Comparison of ENCODE assay signal across 14 mouse cellular contexts in genomic region chr1:153225786-153226725, GRCm38 (mm10). TPM values are rescaled to one million over a fixed set of nuclear protein-coding genes. Genes with fewer than 3 reads are reported as not detected.
DNase-seq lines count a peak whose midpoint lies in the region; ATAC-seq lines count a peak whose summit lies in the region.
"Had no signal": no experiment of that assay in that cellular context is flagged by ENCODE, and none has a peak within 500 bp of the region (broad histone marks: within the 10 kb centered on the region; RNA-seq: fewer than 3 reads in every experiment).

No protein-coding gene starts in this region.

- no peak overlapping the region for H3K4me3 ChIP-seq in heart, embryonic 10.5 days
- H3K4me3 ChIP-seq in embryonic facial prominence, embryonic 15.5 days (replicated peaks) = no peak overlapping the region
- H3K4me3 ChIP-seq in midbrain, embryonic 10.5 days = no peak overlapping the region
- H3K4me3 ChIP-seq: erythroblast, embryonic 14.5 days had no signal

- ATAC-seq in embryonic facial prominence, embryonic 15.5 days (ENCODE audit: insufficient number of reproducible peaks, low FRiP score, low TSS enrichment, low read depth) = no peak
- ATAC-seq: activated CD4-positive, CD25-positive, alpha-beta regulatory T cell, adult 4 months had no signal

- H3K36me3 ChIP-seq in heart, embryonic 10.5 days = peaks cover 93% of the 10 kb centered on the region
- peaks cover 75% of the 10 kb centered on the region for H3K36me3 ChIP-seq in embryonic facial prominence, embryonic 15.5 days
- H3K36me3 ChIP-seq in midbrain, embryonic 10.5 days = peaks cover 84% of the 10 kb centered on the region

- no peak overlapping the region for H3K4me2 ChIP-seq in embryonic facial prominence, embryonic 15.5 days (replicated peaks)

- H3K27me3 ChIP-seq in heart, embryonic 10.5 days (ENCODE audit: insufficient read depth, poor library complexity, severe bottlenecking) = no peaks in the 10 kb centered on the region
- H3K27me3 ChIP-seq in embryonic facial prominence, embryonic 15.5 days = no peaks in the 10 kb centered on the region
- H3K27me3 ChIP-seq in midbrain, embryonic 10.5 days (ENCODE audit: low read depth, poor library complexity, severe bottlenecking) = no peaks in the 10 kb centered on the region

- no peaks in the 10 kb centered on the region; the same call in 1 of the 2 replicates for H3K4me1 ChIP-seq in heart, embryonic 10.5 days
- no peaks in the 10 kb centered on the region for H3K4me1 ChIP-seq in embryonic facial prominence, embryonic 15.5 days
- H3K4me1 ChIP-seq in midbrain, embryonic 10.5 days = no peaks in the 10 kb centered on the region

- H3K27ac ChIP-seq in heart, embryonic 10.5 days = no peak overlapping the region
- 0 out of 2 replicates have a peak overlapping the region, but pooled peaks have one; percentile 14 for H3K27ac ChIP-seq in embryonic facial prominence, embryonic 15.5 days (replicated peaks)
- H3K27ac ChIP-seq in midbrain, embryonic 10.5 days (replicated peaks) = no peak overlapping the region
- H3K27ac ChIP-seq: liver, embryonic 14.5 days had no signal

- WGBS in heart, embryonic 10.5 days = 89% methylated on average over 21 of the region's 21 CpGs
- 82% methylated on average over 21 of the region's 21 CpGs for WGBS in embryonic facial prominence, embryonic 15.5 days
- 94% methylated on average over 21 of the region's 21 CpGs for WGBS in midbrain, embryonic 10.5 days

- H3K9ac ChIP-seq in embryonic facial prominence, embryonic 15.5 days = no peak overlapping the region
- H3K9ac ChIP-seq: liver, embryonic 14.5 days had no signal

- no peaks in the 10 kb centered on the region for H3K9me3 ChIP-seq in heart, embryonic 10.5 days
- no peaks in the 10 kb centered on the region for H3K9me3 ChIP-seq in embryonic facial prominence, embryonic 15.5 days (replicated peaks)
- H3K9me3 ChIP-seq in midbrain, embryonic 10.5 days (replicated peaks) = no peaks in the 10 kb centered on the region

- DNase-seq in heart, adult 8-10 months (ENCODE audit: low spot score) = peak; percentile 54
- DNase-seq in heart, embryonic 10.5 days (ENCODE audit: low spot score) = no peak
- DNase-seq in Muller cell, postnatal 12 days (ENCODE audit: inconsistent ontology term) = peak; percentile 73
- DNase-seq in left cerebral cortex, adult 9 months (ENCODE audit: low spot score in 2 of 2) = peak; percentile 19 to 48
- no peak for DNase-seq in midbrain, embryonic 10.5 days (ENCODE audit: low spot score)
- DNase-seq in ovary, adult 18-20 months (ENCODE audit: low spot score) = no peak
- DNase-seq in cerebellum, adult 9-11 months = no peak
- DNase-seq: cerebellum, adult 18-20 months; retina, postnatal 1 day; thymus, postnatal 25 days had no signal

RNA-seq across cellular contexts. Expression of gene Lamc2, which starts 39.8 kb away (rescaled TPM):
- 10 to 100 TPM in 2 of 4 experiments, 1 to 10 TPM in 2; 8.3 to 14.2 (median 11.6) TPM for total RNA-seq in heart, adult 8-10 months (2022)
- polyA plus RNA-seq in heart, embryonic 10.5 days (2016; fragmentation: Nextera tagmentation; extraction: Ambion mirVana) = 4.9 and 5.6 TPM in 2 replicates
- polyA plus RNA-seq in embryonic facial prominence, embryonic 15.5 days (2015; fragmentation: Nextera tagmentation; extraction: Ambion mirVana) = 14.5 and 15.3 TPM in 2 replicates
- polyA plus RNA-seq in midbrain, embryonic 10.5 days (2016; fragmentation: Nextera tagmentation; extraction: Ambion mirVana) = 0.40 and 1.1 TPM in 2 replicates

Comparison
In these comparisons a context has a peak if more than half of its experiments do, and no peak if none do; other contexts are left out.
1. DNase-seq: peak in heart, adult 8-10 months (single experiment), Muller cell, postnatal 12 days (single experiment) and left cerebral cortex, adult 9 months (2 of 2); none in heart, embryonic 10.5 days (single experiment), midbrain, embryonic 10.5 days (single experiment), ovary, adult 18-20 months (single experiment) and cerebellum, adult 9-11 months (single experiment).